Mouse (Mus musculus): ENCODE measurements around the gene Zfp385b. TPM values are rescaled to one million over a fixed set of nuclear protein-coding genes. Genes with fewer than 3 reads are reported as not detected.

Zfp385b gene
- polyA plus RNA-seq, 1 experiment from 2014 or later = 7.7 TPM

- Histone ChIP-seq H3K9ac (no peak overlapping the region), H3K4me2 (replicated peaks) (no peak overlapping the region), H3K27ac (no peak overlapping the region), H3K4me1 (no peaks in the 10 kb centered on the region), H3K9me3 (no peaks in the 10 kb centered on the region), H3K27me3 (no peaks in the 10 kb centered on the region), H3K4me3 (no peak overlapping the region), H3K36me3 (no peaks in the 10 kb centered on the region)
- WGBS = 74% methylated on average over 15 of the region's 15 CpGs
- no peak for ATAC-seq (ENCODE audit: low FRiP score, low read depth)
These were observed 251.7 kb downstream of the Zfp385b start for GRCm38 (mm10) chr2:77567528-77568435.

GRCm38 (mm10) chr2:77563706-77564105 is 255.7 kb downstream of the Zfp385b start:
- Histone ChIP-seq H3K4me3 (no peak overlapping the region), H3K4me1 (no peaks in the 10 kb centered on the region), H3K4me2 (replicated peaks) (no peak overlapping the region), H3K36me3 (no peaks in the 10 kb centered on the region), H3K9ac (no peak overlapping the region), H3K27me3 (no peaks in the 10 kb centered on the region), H3K9me3 (no peaks in the 10 kb centered on the region), H3K27ac (no peak overlapping the region)
- no peak for ATAC-seq (ENCODE audit: low FRiP score, low read depth)
- WGBS = 67% methylated on average over 1 of the region's 1 CpGs

GRCm38 (mm10) chr2:77561941-77562340 is 257.5 kb downstream of the Zfp385b start:
- Histone ChIP-seq H3K27ac (no peak overlapping the region), H3K9me3 (no peaks in the 10 kb centered on the region), H3K4me3 (no peak overlapping the region), H3K27me3 (no peaks in the 10 kb centered on the region), H3K9ac (no peak overlapping the region), H3K4me1 (no peaks in the 10 kb centered on the region), H3K36me3 (no peaks in the 10 kb centered on the region), H3K4me2 (replicated peaks) (no peak overlapping the region)
- no peak for ATAC-seq (ENCODE audit: low FRiP score, low read depth)
- WGBS = 93% methylated on average over 5 of the region's 5 CpGs

- Histone ChIP-seq H3K9ac (no peak overlapping the region), H3K27ac (no peak overlapping the region), H3K4me2 (replicated peaks) (no peak overlapping the region), H3K9me3 (no peaks in the 10 kb centered on the region), H3K4me1 (no peaks in the 10 kb centered on the region), H3K36me3 (no peaks in the 10 kb centered on the region), H3K4me3 (no peak overlapping the region), H3K27me3 (no peaks in the 10 kb centered on the region)
- 82% methylated on average over 4 of the region's 4 CpGs for WGBS
- ATAC-seq (ENCODE audit: low FRiP score, low read depth) = no peak
These were observed 262.5 kb downstream of the Zfp385b start for GRCm38 (mm10) chr2:77556938-77557337.

DNA sequence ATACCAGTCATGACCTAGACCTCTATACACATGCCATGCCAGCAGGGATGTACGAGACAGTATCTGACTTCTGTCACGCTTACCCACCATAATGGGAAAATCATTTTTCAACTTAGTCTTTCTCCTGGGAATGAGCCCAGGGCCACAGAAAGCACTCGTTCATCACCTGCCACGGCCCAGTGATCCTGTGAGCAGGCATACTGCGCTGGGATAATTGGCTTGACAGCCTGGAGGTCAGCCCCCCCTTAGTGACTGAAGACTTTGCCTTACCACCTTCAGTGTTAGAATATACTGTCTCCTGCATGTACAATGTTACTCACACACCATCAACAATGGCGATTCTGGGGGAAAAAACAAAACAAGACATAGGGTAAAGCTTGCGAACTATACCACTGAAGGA is 263.5 kb downstream of the Zfp385b start:
- WGBS = 72% methylated on average over 7 of the region's 7 CpGs
- Histone ChIP-seq H3K4me1 (no peaks in the 10 kb centered on the region), H3K36me3 (no peaks in the 10 kb centered on the region), H3K4me3 (no peak overlapping the region), H3K27me3 (no peaks in the 10 kb centered on the region), H3K4me2 (replicated peaks) (no peak overlapping the region), H3K9ac (no peak overlapping the region), H3K9me3 (no peaks in the 10 kb centered on the region), H3K27ac (no peak overlapping the region)
- no peak for ATAC-seq (ENCODE audit: low FRiP score, low read depth)

- H3K27ac ChIP-seq = no peak overlapping the region
- no peak overlapping the region for H3K9ac ChIP-seq
- H3K9me3 ChIP-seq = no peaks in the 10 kb centered on the region
- no peaks in the 10 kb centered on the region for H3K27me3 ChIP-seq
- no peaks in the 10 kb centered on the region for H3K4me1 ChIP-seq
- ATAC-seq (ENCODE audit: low FRiP score, low read depth) = no peak
- H3K36me3 ChIP-seq = no peaks in the 10 kb centered on the region
- H3K4me3 ChIP-seq = no peak overlapping the region
- no peak overlapping the region for H3K4me2 ChIP-seq (replicated peaks)
- 49% methylated on average over 8 of the region's 8 CpGs for WGBS
These were observed 266.8 kb downstream of the Zfp385b start for GRCm38 (mm10) chr2:77552675-77553074.

DNA sequence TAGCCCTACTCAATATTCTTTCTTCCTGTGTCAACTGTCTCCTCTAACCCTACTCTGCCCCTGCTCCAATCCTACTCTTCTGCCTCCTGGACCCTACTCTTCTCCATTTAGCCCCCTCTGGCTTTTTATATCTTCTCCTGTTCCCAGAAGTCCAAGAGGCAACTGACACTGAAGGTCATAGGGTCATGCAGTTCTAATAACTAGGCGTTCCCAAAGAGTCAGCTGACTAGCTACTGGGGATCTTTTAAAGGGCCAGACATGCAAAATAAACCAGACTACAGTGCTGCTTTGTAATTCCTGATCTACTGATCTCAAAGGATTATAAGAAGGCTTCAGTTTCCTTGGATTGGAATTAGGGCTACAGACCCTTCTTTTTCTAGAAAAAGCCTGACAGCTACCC is 276.1 kb downstream of the Zfp385b start:
- H3K36me3 ChIP-seq = no peaks in the 10 kb centered on the region
- peaks cover 5% of the 10 kb centered on the region; the same call in 1 of the 2 replicates for H3K4me1 ChIP-seq
- WGBS = 18% methylated on average over 1 of the region's 1 CpGs
- H3K27me3 ChIP-seq = no peaks in the 10 kb centered on the region
- H3K4me2 ChIP-seq (replicated peaks) = no peak overlapping the region
- H3K27ac ChIP-seq = no peak overlapping the region
- no peak overlapping the region for H3K9ac ChIP-seq
- no peak overlapping the region for H3K4me3 ChIP-seq
- no peaks in the 10 kb centered on the region for H3K9me3 ChIP-seq
- ATAC-seq (ENCODE audit: low FRiP score, low read depth) = no peak

DNA sequence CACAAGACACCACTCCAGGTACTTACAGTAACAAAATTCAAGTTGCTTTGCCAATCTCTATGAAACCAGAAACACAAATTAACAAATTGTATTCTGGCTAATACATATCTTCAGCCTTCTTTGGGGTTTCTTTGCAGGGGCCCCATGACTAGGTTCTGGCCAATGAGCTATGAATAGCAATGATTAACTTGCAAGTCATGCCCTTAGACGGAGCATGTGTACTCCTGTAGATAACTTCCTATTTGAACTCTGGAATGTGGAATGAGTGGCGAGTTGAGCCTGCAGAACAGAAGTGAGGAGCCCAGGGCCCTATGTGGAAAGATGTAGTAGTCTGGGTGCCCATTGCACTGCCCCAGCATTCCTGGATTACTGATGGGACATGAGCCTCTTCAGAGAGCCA is 276.8 kb downstream of the Zfp385b start:
- Histone ChIP-seq H3K9me3 (no peaks in the 10 kb centered on the region), H3K9ac (no peak overlapping the region)
- ATAC-seq (ENCODE audit: low FRiP score, low read depth) = no peak

DNA sequence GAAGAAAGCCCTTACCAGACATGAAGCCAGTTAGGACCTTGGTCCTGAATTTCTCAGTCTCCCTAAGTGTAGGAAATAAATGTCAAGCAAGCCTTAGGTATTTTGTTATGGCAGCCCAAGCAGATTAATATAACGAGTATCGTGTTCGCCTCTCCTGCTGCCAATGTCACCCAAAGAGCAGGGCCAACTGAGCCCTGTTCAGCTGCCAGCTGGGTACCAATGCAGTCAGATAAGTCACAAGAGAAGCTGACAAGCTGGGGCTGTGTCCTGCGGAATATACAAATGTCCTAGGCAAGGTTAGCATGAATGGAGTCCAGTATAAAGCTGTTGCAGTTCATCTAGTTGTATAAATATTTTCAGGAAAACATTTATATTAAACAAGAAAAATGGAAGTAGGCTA is 277.8 kb downstream of the Zfp385b start:
- Histone ChIP-seq H3K9me3 (no peaks in the 10 kb centered on the region), H3K4me1 (peaks cover 5% of the 10 kb centered on the region; the same call in 1 of the 2 replicates), H3K27ac (no peak overlapping the region), H3K9ac (no peak overlapping the region), H3K4me3 (no peak overlapping the region), H3K27me3 (no peaks in the 10 kb centered on the region), H3K36me3 (no peaks in the 10 kb centered on the region), H3K4me2 (replicated peaks) (no peak overlapping the region)
- WGBS = 90% methylated on average over 4 of the region's 4 CpGs
- no peak for ATAC-seq (ENCODE audit: low FRiP score, low read depth)

More for the DNA sequence above, 276.8 kb downstream of the Zfp385b start:
- no peak overlapping the region for H3K27ac ChIP-seq
- 40% methylated on average over 2 of the region's 2 CpGs for WGBS
- no peak overlapping the region for H3K4me3 ChIP-seq
- no peak overlapping the region for H3K4me2 ChIP-seq (replicated peaks)
- peaks cover 5% of the 10 kb centered on the region; the same call in 1 of the 2 replicates for H3K4me1 ChIP-seq
- no peaks in the 10 kb centered on the region for H3K36me3 ChIP-seq
- H3K27me3 ChIP-seq = no peaks in the 10 kb centered on the region

- no peak overlapping the region for H3K9ac ChIP-seq
- H3K27ac ChIP-seq = no peak overlapping the region
- no peak for ATAC-seq (ENCODE audit: low FRiP score, low read depth)
- H3K4me1 ChIP-seq = peaks cover 5% of the 10 kb centered on the region; the same call in 1 of the 2 replicates
- H3K36me3 ChIP-seq = no peaks in the 10 kb centered on the region
- 83% methylated on average over 3 of the region's 3 CpGs for WGBS
- no peak overlapping the region for H3K4me3 ChIP-seq
- H3K27me3 ChIP-seq = no peaks in the 10 kb centered on the region
- H3K9me3 ChIP-seq = no peaks in the 10 kb centered on the region
- H3K4me2 ChIP-seq (replicated peaks) = no peak overlapping the region
These were observed 278.6 kb downstream of the Zfp385b start for GRCm38 (mm10) chr2:77540860-77541259.

DNA sequence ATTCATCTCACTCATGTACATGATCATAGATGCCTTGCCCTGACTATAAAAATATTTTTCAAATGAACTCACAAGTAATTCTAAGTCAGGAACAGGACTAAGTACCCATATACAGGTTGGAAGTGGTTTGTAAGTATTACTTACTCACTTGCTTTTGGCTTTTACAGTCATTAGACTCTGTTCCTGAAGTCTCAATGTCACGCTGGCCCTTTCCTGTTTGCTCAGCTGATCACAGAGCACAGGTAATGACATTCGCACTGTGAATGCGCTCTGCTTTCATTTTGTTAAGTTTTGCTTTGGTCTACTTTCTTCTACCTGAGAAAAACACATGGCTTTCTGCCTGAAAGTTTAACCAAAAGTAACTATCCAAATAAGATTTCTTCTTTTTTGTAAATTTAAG is 282.9 kb downstream of the Zfp385b start:
- H3K4me2 ChIP-seq (replicated peaks) = no peak overlapping the region
- H3K4me1 ChIP-seq = no peaks in the 10 kb centered on the region
- H3K9ac ChIP-seq = no peak overlapping the region
- H3K27me3 ChIP-seq = no peaks in the 10 kb centered on the region
- no peak overlapping the region for H3K27ac ChIP-seq
- no peak for ATAC-seq (ENCODE audit: low FRiP score, low read depth)
- H3K4me3 ChIP-seq = no peak overlapping the region
- WGBS = 80% methylated on average over 3 of the region's 3 CpGs
- H3K9me3 ChIP-seq = no peaks in the 10 kb centered on the region
- H3K36me3 ChIP-seq = no peaks in the 10 kb centered on the region

DNA sequence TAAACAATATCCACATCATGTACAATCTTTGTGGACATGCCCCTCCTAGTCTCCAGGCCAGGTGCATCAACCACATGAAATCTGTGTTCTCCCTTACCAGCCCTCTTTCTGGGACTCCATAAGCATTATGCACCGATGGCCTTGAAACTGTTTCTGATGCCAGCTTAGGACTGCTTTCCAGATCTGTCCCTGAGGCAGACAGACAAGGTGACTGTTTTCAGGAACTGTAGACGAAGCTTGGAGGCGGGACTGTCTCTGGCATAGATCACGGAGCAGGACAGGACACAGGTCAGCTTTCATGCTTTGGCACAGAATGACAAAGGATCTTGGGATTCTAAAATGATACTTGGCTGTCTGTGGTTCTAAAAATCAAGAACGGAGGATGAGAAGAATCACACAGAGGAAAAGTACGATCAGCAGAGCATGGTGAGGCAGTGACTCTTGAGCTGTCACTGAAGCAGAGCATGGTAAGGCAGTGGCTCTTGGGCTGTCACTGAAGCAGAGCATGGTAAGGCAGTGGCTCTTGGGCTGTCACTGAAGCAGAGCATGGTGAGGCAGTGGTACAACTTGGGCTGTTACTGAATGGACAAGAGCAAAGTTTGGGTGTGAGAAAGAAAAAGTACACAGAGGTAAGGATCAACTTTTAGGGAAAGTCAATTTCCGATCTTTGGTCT is 291.2 kb downstream of the Zfp385b start:
- Histone ChIP-seq H3K36me3 (no peaks in the 10 kb centered on the region), H3K4me3 (no peak overlapping the region), H3K27me3 (no peaks in the 10 kb centered on the region), H3K27ac (no peak overlapping the region), H3K9me3 (no peaks in the 10 kb centered on the region), H3K4me1 (no peaks in the 10 kb centered on the region), H3K9ac (no peak overlapping the region), H3K4me2 (replicated peaks) (no peak overlapping the region)
- 80% methylated on average over 7 of the region's 7 CpGs for WGBS
- no peak for ATAC-seq (ENCODE audit: low FRiP score, low read depth)
